8 mouse cellular contexts compared by ENCODE assay signal in genomic region chr14:52140577-52141444, GRCm38 (mm10). TPM values are rescaled to one million over a fixed set of nuclear protein-coding genes. Genes with fewer than 3 reads are reported as not detected.
A peak's percentile ranks its signal among the peaks of the same experiment; 100 is the strongest.
DNase-seq lines count a peak whose midpoint lies in the region; ATAC-seq lines count a peak whose summit lies in the region.

No protein-coding gene starts in this region.

- no peaks in the 10 kb centered on the region for H3K36me3 ChIP-seq in heart, embryonic 11.5 days (ENCODE audit: control insufficient read depth, insufficient read depth, low read length)
- no peaks in the 10 kb centered on the region for H3K36me3 ChIP-seq in intestine, embryonic 14.5 days (ENCODE audit: control insufficient read depth, insufficient read depth, low read length)

- 0 out of 2 replicates have a peak overlapping the region, but pooled peaks have one; percentile 30 for H3K9ac ChIP-seq in heart, embryonic 11.5 days (ENCODE audit: low read depth, low read length)
- H3K9ac ChIP-seq in intestine, embryonic 14.5 days (ENCODE audit: low read length) = no peak overlapping the region

- H3K4me2 ChIP-seq in heart, embryonic 11.5 days = peak overlapping the region; percentile 46
- peak overlapping the region; percentile 29 for H3K4me2 ChIP-seq in intestine, embryonic 14.5 days (ENCODE audit: low read length)

- no peak overlapping the region for H3K27ac ChIP-seq in heart, embryonic 11.5 days (ENCODE audit: low read depth, low read length)
- H3K27ac ChIP-seq in intestine, embryonic 14.5 days (ENCODE audit: low read depth) = no peak overlapping the region

- peaks cover 9% of the 10 kb centered on the region for H3K4me1 ChIP-seq in heart, embryonic 11.5 days (ENCODE audit: control insufficient read depth, insufficient read depth, low read length)
- H3K4me1 ChIP-seq in intestine, embryonic 14.5 days (replicated peaks; ENCODE audit: control insufficient read depth, insufficient read depth, low read length) = 0 out of 2 replicates have a peak, but pooled peaks cover 8% of the 10 kb centered on the region

- 34% methylated on average over 19 of the region's 19 CpGs for WGBS in heart, embryonic 11.5 days (ENCODE audit: insufficient replicate concordance)
- WGBS in intestine, embryonic 14.5 days = 46% methylated on average over 19 of the region's 19 CpGs

- no peaks in the 10 kb centered on the region for H3K9me3 ChIP-seq in heart, embryonic 11.5 days (replicated peaks; ENCODE audit: control insufficient read depth, low read length)
- H3K9me3 ChIP-seq in intestine, embryonic 14.5 days (ENCODE audit: control insufficient read depth, low read length) = no peaks in the 10 kb centered on the region

- peak; percentile 50; the same call in 1 of the 2 replicates for ATAC-seq in heart, embryonic 11.5 days (replicated peaks; ENCODE audit: insufficient number of reproducible peaks, low FRiP score, low TSS enrichment)
- no peak for ATAC-seq in intestine, embryonic 14.5 days (replicated peaks; ENCODE audit: low FRiP score, low TSS enrichment, low read depth)

- DNase-seq in heart, adult 8-10 months (ENCODE audit: low spot score) = no peak
- DNase-seq in CD4-positive, CD25-positive, alpha-beta regulatory T cell, adult 2 months (ENCODE audit: low read depth, low spot score) = peak; percentile 76
- DNase-seq in intestine, embryonic 14.5 days (ENCODE audit: low spot score) = no peak
- DNase-seq in natural killer cell, adult 2 months (ENCODE audit: low spot score in 2 of 2) = peak; percentile 21 to 41
- DNase-seq in frontal cortex, postnatal 25 days (ENCODE audit: low spot score in 2 of 2) = no peak
- DNase-seq in frontal cortex, postnatal 14 days (ENCODE audit: low spot score in 2 of 2) = no peak
- DNase-seq in cerebellum, adult 11 months = no peak

- 0 out of 2 replicates have a peak overlapping the region, but pooled peaks have one; percentile 0 for H3K4me3 ChIP-seq in heart, embryonic 11.5 days (ENCODE audit: low read depth, low read length)
- no peak overlapping the region for H3K4me3 ChIP-seq in intestine, embryonic 14.5 days (ENCODE audit: low read depth, low read length)

- H3K27me3 ChIP-seq in heart, embryonic 11.5 days (ENCODE audit: control insufficient read depth, insufficient read depth, low read length) = no peaks in the 10 kb centered on the region
- H3K27me3 ChIP-seq in intestine, embryonic 14.5 days (replicated peaks; ENCODE audit: control insufficient read depth, insufficient read depth, low read length) = no peaks in the 10 kb centered on the region

RNA-seq across cellular contexts. Expression of gene Rpgrip1, which starts 30.3 kb away (rescaled TPM):
- 46.5 and 49.7 TPM in 2 replicates for polyA plus RNA-seq in heart, embryonic 11.5 days (2014; fragmentation: Nextera tagmentation; extraction: Ambion mirVana)
- total RNA-seq in heart, adult 8-10 months (2022) = under 1 TPM in 3 of 4 experiments, not detected in 1; 0.31 to 0.41 (median 0.37) TPM
- 76.9 and 83.0 TPM in 2 replicates for polyA plus RNA-seq in intestine, embryonic 14.5 days (2014; fragmentation: Nextera tagmentation; extraction: Ambion mirVana)

RNA-seq across cellular contexts. Expression of gene Hnrnpc, which starts 37.0 kb away (rescaled TPM):
- 456 and 484 TPM in 2 replicates for polyA plus RNA-seq in heart, embryonic 11.5 days (2014; fragmentation: Nextera tagmentation; extraction: Ambion mirVana)
- total RNA-seq in heart, adult 8-10 months (2022) = 100 to 1,000 TPM; 126 to 132 (median 128) TPM
- polyA plus RNA-seq in intestine, embryonic 14.5 days (2014; fragmentation: Nextera tagmentation; extraction: Ambion mirVana) = 530 and 607 TPM in 2 replicates

RNA-seq across cellular contexts. Expression of gene Supt16, which starts 56.4 kb away (rescaled TPM):
- 28.0 and 50.5 TPM in 2 replicates for polyA plus RNA-seq in heart, embryonic 11.5 days (2014; fragmentation: Nextera tagmentation; extraction: Ambion mirVana)
- 10 to 100 TPM; 20.7 to 26.7 (median 22.9) TPM for total RNA-seq in heart, adult 8-10 months (2022)
- polyA plus RNA-seq in intestine, embryonic 14.5 days (2014; fragmentation: Nextera tagmentation; extraction: Ambion mirVana) = 68.9 and 73.5 TPM in 2 replicates

Comparison
In these comparisons a context has a peak if more than half of its experiments do, and no peak if none do; other contexts are left out.
1. DNase-seq: peak in CD4-positive, CD25-positive, alpha-beta regulatory T cell, adult 2 months (single experiment) and natural killer cell, adult 2 months (2 of 2); none in heart, adult 8-10 months (single experiment), intestine, embryonic 14.5 days (single experiment), frontal cortex, postnatal 25 days (0 of 2), frontal cortex, postnatal 14 days (0 of 2) and cerebellum, adult 11 months (single experiment).